Mouse (Mus musculus) heart, postnatal 25 days (tissue): ENCODE results near the gene Brd2. TPM values are rescaled to one million over a fixed set of nuclear protein-coding genes. Genes with fewer than 3 reads are reported as not detected.

Experiments used
- DNase-seq: peaks from one replicate; pipeline ENCODE4 v3.0.0; 2022; ENCODE audit warnings: low spot score
- intact Hi-C: fragments of 180-260 bp; cut with DNase I; formaldehyde crosslinking; loops from one replicate; pipeline ENCODE4 v1.15.1; 2025
- total RNA-seq, 2 experiments: library from RNA; stranded (reverse); gene quantifications; 2 replicates each; pipeline ENCODE4 v1.2.3; 2021

Brd2 gene
- total RNA-seq, 2 experiments from 2014 or later: 72.9 to 75.8 TPM

DNA sequence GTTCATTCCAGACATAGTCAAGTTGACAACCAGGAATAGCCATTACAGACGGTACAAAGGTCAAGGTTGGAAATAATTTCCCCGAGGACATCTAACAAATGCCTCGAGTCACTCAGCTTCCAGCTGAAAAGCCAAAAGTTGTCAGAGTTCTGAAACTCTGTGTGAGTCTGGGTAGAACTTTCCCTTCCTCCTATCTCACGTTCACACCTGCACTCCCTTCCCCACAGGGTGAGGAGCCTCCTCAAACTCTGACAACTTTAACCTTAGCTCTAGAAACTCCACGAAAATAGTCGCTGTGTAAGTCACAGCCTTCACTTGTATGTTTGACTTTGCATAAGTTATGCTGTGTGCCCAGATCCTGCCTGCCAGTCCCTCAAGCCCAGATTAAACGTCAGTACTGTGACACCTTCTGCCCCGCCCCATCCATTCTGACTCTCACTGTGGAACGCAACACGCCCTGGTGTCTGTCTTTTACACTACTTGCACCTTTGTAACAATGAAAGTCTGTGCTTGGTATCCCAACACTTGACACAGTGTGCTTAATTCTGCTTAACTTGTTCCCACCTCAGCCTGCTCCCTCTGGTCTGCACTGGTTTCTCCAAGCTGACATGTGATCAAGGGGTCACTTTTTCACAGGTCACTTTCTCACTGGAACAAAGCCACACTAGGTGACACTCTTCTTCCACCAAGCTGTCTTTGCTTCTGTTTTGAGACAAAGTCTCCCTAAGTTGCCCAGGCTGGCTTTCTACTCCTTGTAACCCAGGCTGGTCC lies 23.5 kb downstream of the Brd2 start:
- no peak for DNase-seq
- intact Hi-C loops: no loop called here

DNA sequence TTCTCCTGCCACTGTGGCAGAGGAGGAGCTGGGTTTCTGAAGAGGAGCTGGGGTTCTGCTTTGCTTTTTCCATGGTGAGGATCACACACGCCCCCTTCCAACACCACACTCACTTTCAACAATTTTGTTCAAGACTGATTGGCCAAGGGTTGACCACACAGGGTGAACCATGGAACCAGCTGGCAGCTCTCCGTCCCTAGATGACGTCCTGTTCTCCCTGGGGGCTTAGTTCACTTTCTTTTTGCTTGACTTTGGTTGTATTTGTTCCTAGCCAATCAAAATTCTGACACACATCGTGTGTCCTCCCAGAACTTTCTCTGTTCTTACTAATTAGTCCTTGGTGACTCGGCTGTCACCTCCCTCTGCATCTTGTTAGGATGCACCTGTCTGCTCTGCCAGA lies 25.2 kb downstream of the Brd2 start:
- intact Hi-C loops: no loop called here

DNA sequence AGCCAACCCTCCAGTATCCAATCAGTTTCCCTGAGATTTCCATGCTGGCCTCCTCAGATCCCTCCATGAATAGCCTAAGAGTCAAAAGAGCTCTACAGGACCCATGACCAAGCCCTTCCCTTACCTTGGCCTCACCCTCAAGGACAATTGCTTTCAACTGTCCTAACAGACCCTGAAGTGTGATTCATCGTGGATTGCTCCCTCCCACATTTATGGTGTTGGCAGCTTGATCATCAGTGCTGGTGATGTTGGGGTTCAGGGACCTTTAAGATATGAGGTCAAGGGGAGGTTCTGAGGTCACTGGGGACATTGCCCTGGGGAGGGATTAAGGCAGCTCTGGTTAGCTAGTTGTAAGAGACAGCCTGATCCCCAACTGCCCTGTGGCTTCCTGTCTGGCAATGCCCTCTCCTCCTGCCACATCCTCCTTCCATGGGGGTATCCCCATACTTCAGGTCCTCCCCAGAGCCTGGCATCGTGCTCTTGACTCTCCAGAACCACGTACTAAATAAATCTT lies 25.9 kb downstream of the Brd2 start:
- intact Hi-C loops: no loop called here
- DNase-seq: no peak

More for the DNA sequence above, 25.2 kb downstream of the Brd2 start:
- DNase-seq: no peak

DNA sequence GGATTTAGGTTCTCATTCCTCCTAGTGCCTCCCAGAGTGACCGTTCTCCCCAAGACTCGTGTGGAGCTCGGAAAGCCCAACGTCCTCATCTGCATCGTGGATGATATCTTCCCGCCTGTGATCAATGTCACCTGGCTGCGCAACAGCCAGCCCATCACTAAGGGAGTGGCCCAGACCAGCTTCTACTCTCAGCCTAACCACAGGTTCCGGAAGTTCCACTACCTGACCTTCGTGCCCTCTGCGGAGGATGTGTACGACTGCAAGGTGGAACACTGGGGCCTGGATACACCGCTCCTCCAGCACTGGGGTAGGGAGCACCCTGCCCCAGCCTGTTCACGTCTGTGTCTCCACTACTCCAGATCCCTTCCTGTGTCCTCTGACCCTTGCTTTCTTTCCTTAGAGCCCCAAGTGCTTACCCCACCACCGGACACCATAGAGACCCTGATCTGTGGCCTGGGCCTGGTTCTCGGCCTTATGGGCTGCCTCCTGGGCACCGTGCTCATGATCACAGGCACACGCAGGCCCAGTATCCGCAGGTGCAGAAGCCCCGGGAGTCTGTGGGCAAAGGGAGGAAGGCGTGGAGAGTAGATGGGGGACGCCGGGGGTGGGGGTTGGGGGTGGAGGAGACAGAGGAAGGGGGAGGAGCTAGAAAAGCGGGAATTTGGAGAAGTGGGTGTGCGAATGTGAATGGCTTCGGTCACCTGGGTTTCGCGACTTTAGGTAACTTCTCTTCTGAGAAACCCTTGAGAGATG lies 28.0 kb downstream of the Brd2 start:
- intact Hi-C loops: no loop called here
- no peak for DNase-seq

DNA sequence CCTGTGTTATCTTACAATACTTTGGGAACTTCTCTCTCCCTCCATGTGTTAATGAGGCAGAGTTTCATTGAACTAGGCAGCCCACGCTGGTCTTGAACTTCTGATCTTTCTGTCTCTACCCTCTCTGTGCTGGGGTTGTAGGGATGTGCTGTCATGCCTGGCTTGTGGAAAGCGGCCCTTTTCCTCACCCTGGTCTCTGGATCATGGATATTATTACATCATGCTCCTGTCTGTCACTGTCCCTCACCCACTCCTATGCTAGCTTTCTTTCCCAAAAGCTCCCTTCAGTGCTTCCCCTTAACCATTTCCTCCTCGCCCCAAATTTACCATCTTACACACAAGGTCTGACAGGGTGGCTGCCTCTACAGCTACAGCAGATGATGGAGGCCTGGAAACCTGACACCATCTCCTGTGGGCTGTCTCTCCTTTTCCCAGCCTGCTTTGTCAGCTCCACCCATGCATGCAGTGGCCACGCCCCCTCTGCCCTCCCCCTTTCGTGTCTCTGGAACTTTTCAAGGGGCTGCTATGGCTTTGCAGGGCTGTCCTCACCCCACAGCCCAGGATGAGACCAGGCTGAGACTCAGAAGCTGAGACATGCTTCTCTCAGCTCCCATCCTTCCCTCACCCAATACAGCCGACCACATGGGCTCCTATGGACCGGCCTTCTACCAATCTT lies 29.1 kb downstream of the Brd2 start:
- no peak for DNase-seq
- intact Hi-C loops: no loop called here

DNA sequence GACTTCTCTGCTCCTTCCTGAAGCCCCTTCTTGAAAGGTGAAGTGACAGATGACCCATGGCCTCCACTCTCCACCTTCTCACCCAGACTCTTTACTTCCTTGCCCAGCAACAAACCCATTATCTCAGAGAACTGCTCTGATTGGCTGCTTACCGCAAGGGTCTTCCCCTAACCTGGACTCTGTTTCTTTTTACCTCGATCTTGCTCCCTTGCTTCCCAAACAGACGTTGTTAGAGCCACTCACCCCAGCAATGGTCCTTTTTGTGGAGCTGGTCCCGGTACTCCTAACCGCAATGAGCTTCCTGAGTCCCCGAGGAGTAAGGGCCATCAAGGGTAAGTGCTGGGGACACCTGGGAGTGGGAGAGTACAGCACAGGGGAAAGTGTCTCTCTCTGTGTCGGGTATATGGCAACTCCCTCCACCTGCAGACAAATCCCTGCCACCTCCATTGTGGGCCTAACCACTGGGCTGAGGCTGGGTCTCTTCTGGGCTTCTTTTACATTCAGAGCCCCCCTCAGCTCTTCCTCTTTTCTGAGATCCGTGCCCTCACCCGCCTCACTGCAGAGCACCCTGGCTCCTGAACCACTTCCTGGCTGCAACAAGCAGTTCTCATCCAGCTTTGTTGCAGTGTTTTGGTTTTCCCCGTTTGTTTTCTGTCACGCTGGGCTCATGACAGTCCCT lies 30.1 kb downstream of the Brd2 start, which contains the start of gene H2-Oa:
H2-Oa (plus strand) TSS at position 144 of the 679 bp plus-strand sequence.
- DNase-seq: no peak
- intact Hi-C loops: no loop called here

DNA sequence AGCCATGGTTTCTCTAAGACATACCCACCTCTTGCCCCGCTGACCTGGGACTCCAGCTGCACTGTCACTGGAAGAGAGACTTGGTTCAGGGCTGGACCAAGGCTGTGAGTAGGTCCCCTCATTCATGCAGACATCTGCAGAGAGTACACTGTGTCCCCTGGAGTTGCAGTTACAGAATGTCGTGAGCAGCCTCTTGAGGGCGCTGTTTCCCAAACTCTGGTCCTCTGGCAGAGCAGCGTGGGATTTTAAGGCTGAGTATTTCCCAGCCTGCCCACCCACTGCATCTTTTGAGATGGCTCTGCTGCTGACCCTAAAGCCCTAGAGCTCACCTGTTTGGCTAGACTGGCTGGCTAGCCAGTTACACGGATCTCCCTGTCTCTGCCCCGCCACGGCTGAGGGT lies 31.5 kb downstream of the Brd2 start:
- intact Hi-C loops: no loop called here
- DNase-seq: no peak

DNA sequence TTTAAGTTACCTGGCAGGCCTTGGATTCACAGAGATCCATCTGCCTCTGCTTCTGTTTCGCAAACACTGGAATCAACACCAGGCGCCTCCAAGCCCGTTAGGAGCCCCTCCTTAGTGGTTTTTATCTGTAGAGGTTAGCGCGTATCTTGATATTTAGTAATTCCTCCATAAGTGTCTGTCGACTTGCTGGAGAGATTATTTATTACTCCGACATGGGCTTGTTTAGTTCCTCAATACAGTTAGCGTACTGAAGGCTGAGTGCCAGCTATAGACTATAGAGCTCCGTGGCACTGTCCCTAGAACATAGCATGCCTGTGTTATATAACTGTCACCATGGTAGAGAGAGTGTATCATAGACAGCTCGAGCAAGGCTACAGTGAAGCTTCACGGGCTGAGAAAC lies 34.3 kb downstream of the Brd2 start:
- DNase-seq: no peak
- intact Hi-C loops: no loop called here

DNA sequence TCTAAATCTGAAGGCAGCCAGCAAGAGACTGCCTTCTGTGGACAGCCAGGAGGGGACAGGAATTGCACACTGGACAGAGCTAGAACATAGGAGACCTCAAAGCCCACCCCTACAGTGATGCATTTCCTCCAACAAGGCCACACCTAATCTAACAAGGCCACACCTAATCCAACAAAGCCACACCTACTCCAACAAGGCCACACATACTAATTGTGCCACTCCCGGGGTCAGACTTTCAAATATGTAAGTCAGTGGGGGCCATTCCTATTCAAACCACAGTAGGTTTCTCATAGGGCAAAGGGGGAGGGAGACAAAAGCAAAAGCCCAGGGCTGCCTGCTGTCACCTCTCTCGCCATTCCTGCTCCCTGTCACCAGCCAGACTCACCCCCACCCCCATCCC lies 35.0 kb downstream of the Brd2 start:
- intact Hi-C loops: no loop called here
- DNase-seq: no peak

DNA sequence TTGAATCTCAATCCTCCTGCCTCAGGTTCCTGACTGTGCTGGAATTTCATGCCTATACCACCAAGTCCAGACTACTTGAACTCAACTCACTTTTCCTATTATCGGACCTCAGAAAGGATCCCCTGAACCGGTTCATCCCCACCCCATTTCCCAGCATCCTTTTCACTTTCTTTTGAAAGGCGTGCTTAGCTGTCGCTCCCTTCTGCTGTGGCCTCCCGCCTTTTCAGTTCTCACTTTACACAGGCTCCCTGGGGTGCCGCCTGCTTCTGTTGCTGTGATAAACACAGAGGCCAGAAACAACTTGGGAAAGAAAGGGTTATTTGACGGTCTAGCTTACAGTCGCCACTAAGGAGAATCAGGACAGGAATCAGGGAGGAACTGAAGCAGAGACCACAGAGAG lies 39.3 kb downstream of the Brd2 start:
- intact Hi-C loops: no loop called here
- DNase-seq: no peak

DNA sequence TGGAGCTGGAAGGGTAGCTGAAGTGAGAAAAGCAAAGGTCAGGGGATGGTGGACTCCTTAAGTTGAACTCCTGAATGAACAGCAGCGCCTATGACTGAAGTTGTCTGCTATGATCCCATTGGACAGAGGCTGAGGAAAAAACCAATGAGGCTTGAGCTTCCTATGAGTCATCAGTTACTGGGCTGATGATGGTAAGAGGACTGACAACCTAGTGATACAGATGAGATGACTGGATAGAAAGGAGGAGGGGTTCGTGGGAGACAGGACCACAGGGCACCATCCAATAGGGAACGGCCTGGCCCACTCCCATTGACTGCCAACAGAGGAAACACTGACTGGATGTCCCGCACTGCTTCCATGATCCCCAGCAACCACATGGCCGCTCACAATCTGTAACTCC lies 42.8 kb downstream of the Brd2 start:
- DNase-seq: no peak
- intact Hi-C loops: loop anchor here (5.0 kb wide), 1 partner anchor 158 kb away; the partner anchor contains the start of gene H2-Ob

DNA sequence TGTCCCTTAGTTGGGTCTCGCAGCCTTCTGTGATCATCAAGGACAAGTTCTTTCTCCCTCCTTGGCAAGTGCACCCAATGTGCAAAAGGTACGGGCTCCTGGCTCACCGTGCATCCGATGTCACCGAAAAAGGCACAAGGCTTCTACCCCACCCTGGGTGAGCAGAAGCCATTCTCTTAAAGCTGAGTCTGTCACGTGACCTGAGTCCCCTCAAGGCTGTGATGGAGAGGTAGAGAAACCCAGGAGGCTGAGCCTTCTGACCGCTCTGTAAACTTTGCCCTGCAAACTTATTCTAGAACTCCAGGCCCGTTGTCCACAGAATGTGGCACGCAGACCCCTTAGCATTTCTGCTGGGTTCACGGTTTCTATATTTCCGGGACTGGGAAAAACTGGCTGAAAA lies 43.4 kb downstream of the Brd2 start:
- no peak for DNase-seq
- intact Hi-C loops: loop anchor here (5.0 kb wide), 1 partner anchor 158 kb away; the partner anchor contains the start of gene H2-Ob

DNA sequence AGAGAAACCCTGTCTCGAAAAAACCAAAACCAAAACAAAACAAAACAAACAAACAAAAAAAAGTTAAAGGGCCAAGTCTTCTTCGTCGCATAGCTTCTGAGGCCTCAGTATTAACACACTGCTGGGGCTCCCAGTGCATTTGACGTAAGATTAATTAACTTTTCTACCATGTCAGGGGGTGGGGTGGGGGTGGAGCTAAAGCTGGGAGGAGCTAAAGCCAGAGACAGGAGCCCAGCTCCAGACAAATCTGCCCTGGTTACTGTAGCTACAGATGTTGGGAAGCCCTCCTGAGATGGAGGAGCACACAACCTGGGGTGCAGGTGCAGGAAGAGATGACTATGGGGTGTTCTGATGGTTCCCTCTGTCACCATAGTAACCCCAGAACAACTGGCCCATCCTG lies 44.3 kb downstream of the Brd2 start:
- intact Hi-C loops: loop anchor here (5.0 kb wide), 1 partner anchor 159 kb away; the partner anchor contains the start of gene H2-Ob
- no peak for DNase-seq

DNA sequence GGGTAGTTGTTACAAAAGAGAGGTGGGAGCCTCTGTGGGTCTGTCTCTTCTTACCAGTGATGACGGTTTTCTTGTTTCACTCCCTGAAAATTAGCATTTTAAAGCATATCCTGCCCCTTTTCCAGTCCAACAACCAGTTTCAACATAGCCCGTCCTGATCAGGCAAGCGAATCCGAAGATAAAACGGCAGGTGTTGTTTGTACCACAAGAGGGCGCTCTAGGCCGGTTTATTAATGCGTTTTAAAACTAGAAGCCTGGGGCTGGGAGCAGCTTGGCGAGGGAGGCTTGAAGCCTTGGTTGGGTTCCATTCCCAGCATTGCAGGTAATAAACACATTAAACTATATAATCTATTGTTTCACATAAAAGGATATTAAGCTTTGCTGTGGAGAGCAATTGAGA lies 44.9 kb downstream of the Brd2 start:
- intact Hi-C loops: loop anchor here (2.0 to 5.0 kb wide), 2 partner anchors 91 to 160 kb away; partner anchors contain the start of gene H2-Ob

DNA sequence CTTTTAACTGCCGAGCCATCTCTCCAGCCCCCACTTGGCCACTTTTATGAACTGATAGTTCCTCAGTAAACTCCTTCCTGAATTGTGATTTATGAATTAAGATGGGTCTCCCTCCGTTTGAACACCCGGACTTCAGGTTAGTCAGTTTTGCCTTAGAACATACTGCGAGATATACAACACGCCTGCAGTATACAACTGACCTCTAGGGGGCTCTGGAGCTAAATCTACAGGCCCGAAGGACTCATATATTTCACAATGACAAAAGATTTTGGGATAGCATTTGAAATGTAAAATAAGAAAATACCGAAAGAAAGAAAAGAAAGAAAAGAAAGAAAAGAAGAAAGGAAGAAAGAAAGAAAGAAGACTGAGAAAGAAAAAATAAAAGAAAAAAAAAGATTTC lies 47.2 kb downstream of the Brd2 start:
- DNase-seq: no peak
- intact Hi-C loops: loop anchor here (5.0 kb wide), 1 partner anchor 162 kb away; the partner anchor contains the start of gene H2-Ob

More for the DNA sequence above, 44.9 kb downstream of the Brd2 start:
- DNase-seq: no peak

DNA sequence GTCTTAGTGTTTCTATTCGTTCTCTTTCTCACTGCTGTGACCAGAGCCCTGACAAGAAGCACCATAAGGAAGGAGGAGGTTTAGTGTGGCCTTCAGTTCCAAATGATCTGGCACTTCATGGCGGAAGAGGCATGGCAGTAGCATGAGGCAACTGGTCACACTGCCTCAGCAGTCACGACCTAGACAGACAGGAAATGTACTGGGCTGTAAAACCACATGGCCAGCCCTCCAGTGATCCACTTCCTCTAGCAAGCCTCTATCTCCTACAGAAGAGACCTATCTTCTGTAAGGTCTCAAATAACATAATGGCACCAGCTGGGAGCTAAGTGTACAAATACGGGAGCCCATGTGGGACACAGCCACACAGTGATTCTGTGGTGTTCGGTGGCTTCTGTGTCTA lies 50.3 kb downstream of the Brd2 start:
- intact Hi-C loops: no loop called here

DNA sequence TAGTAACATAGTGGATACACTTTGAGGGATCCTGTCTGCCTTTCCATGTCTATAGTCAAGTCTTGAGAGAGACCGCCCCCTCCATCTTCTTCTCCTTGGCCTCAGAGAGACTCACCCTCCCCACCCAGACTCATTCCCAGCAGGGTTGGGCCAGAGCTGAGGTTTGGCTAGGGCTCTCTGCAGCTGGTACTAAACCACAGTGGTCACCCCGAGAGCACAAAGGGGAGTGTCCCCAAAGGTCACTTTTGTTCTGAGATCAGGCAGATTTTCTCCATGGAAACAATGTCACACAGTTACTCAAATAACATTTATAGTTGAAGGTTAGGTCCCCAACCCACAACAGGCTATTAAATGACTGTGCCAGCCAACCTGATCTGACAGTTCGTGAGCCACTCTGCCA lies 53.6 kb downstream of the Brd2 start:
- intact Hi-C loops: no loop called here
- DNase-seq: no peak

More for the DNA sequence above, 50.3 kb downstream of the Brd2 start:
- DNase-seq: no peak
